Mouse (Mus musculus): Measurements from ENCODE around the gene Ssmem1.

DNA sequence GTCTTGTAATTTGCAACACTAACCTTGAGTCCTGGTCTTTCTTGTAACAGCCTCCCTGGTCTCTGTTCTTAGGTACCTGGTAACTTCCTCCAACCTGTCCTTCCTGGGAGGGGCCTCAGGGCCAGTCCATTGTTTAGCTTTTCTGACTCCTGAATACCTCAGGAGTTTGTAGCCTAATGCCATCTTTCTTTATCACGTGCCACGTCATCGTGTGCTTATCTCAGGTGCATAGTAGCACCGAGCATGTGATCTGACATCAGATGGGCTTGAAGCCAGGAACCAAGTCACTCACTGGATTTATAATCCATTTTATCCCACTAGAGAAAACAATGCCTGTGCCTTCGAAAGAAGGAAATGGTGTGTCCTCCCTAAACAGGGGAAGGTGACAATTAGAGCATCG is 53.9 kb downstream of the Ssmem1 start:
- TF ChIP-seq POLR2A (IDR thresholded peaks at IDR 0.05; ENCODE audit: insufficient read depth, low read length) = no peak
- no peak for TF ChIP-seq CTCF (IDR thresholded peaks at IDR 0.05; ENCODE audit: low read depth, low read length)

Measured in ES-Bruce4 (cell line).